Mouse (Mus musculus): ENCODE results near the gene Lmx1b.

GRCm38 (mm10) chr2:33627058-33627375 lies 13.3 kb downstream of the Lmx1b start:
- TF ChIP-seq CTCF (IDR thresholded peaks at IDR 0.05; ENCODE audit: low read depth) (no peak), EP300 (optimal IDR thresholded peaks at IDR 0.05) (no peak)

Measured in stomach, postnatal 0 days (tissue).